ENCODE assay signal across 8 mouse cellular contexts in the genomic region with DNA sequence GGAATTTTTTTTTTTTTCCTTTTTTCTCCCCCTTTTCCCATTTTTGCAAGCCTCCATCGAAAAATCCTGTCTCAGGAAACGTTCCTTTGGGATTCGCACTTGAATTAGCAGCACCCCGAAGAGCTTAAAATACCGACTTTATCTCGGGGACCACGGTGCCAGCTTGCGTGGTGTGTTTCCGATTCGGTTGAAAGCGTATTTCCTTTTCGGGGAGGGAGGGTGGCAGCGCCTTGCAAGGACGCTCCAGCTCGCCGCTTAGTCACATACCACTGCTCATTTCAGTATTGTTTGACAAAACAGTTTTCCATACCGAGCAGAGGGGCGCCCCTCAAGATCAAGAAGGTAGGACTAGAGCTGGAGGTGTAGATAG. TPM values are rescaled to one million over a fixed set of nuclear protein-coding genes. Genes with fewer than 3 reads are reported as not detected.
A peak's percentile ranks its signal among the peaks of the same experiment; 100 is the strongest.
DNase-seq lines count a peak whose midpoint lies in the region; ATAC-seq and TF ChIP-seq lines count a peak whose summit lies in the region.

No protein-coding gene starts in this region.

- no peak for TF ChIP-seq CTCF in kidney, adult 2 months (conservative IDR thresholded peaks at IDR 0.05; ENCODE audit: insufficient read depth, insufficient read length, low read depth, low read length)
- TF ChIP-seq CTCF in thymus, adult 2 months (IDR thresholded peaks at IDR 0.05; ENCODE audit: borderline replicate concordance, control insufficient read depth, extremely low read depth, insufficient read depth, low read length, poor library complexity): no peak

- peak; percentile 33 for DNase-seq in urinary bladder, adult 2 months (ENCODE audit: low spot score)
- no peak for DNase-seq in urinary bladder, postnatal 10 days (ENCODE audit: low spot score)
- DNase-seq in cerebellum, postnatal 25 days: peak; percentile 64 to 73
- DNase-seq in heart, adult 18-20 months: peak; percentile 71 to 75
- DNase-seq in kidney, adult 2 months: peak; percentile 72
- DNase-seq in thymus, adult 2 months: peak; percentile 66

- under 1% methylated on average over 18 of the region's 18 CpGs for WGBS in kidney, adult 2 months
- WGBS in liver, embryonic 12.5 days (ENCODE audit: insufficient replicate concordance): under 1% methylated on average over 18 of the region's 18 CpGs
- under 1% methylated on average over 18 of the region's 18 CpGs for WGBS in neural tube, embryonic 12.5 days
- WGBS in thymus, adult 2 months: under 1% methylated on average over 18 of the region's 18 CpGs

- no peaks in the 10 kb centered on the region for H3K9me3 ChIP-seq in liver, embryonic 12.5 days (replicated peaks)
- no peaks in the 10 kb centered on the region for H3K9me3 ChIP-seq in neural tube, embryonic 12.5 days

- 0 out of 2 replicates have a peak, but pooled peaks have one; percentile 23 for ATAC-seq in liver, embryonic 12.5 days
- ATAC-seq in neural tube, embryonic 12.5 days (ENCODE audit: low FRiP score, low read depth): no peak

- peak overlapping the region; percentile 79 for H3K4me2 ChIP-seq in liver, embryonic 12.5 days
- peak overlapping the region; percentile 77 for H3K4me2 ChIP-seq in neural tube, embryonic 12.5 days (replicated peaks)

- H3K4me3 ChIP-seq in kidney, adult 2 months (ENCODE audit: insufficient read depth, low read depth, low read length): peak overlapping the region; percentile 78
- H3K4me3 ChIP-seq in liver, embryonic 12.5 days: peak overlapping the region; percentile 95
- H3K4me3 ChIP-seq in neural tube, embryonic 12.5 days: peak overlapping the region; percentile 97
- peak overlapping the region; percentile 81 for H3K4me3 ChIP-seq in thymus, adult 2 months (ENCODE audit: control insufficient read depth, insufficient read depth, low read length)

- no peaks in the 10 kb centered on the region for H3K36me3 ChIP-seq in kidney, adult 2 months (ENCODE audit: control insufficient read depth, insufficient read depth, low read length)
- peaks cover 19% of the 10 kb centered on the region for H3K36me3 ChIP-seq in liver, embryonic 12.5 days
- H3K36me3 ChIP-seq in neural tube, embryonic 12.5 days: no peaks in the 10 kb centered on the region
- no peaks in the 10 kb centered on the region for H3K36me3 ChIP-seq in thymus, adult 2 months (ENCODE audit: control insufficient read depth, insufficient read depth, low read length)

- peak overlapping the region; percentile 98 for H3K9ac ChIP-seq in liver, embryonic 12.5 days
- peak overlapping the region; percentile 85 for H3K9ac ChIP-seq in neural tube, embryonic 12.5 days

- H3K4me1 ChIP-seq in kidney, adult 2 months (ENCODE audit: control insufficient read depth, insufficient read depth, low read length): peaks cover 27% of the 10 kb centered on the region
- peaks cover 61% of the 10 kb centered on the region for H3K4me1 ChIP-seq in liver, embryonic 12.5 days
- H3K4me1 ChIP-seq in neural tube, embryonic 12.5 days: peaks cover 37% of the 10 kb centered on the region
- peaks cover 21% of the 10 kb centered on the region for H3K4me1 ChIP-seq in thymus, adult 2 months (replicated peaks; ENCODE audit: control insufficient read depth, insufficient read depth, low read length)

- no peak for TF ChIP-seq POLR2A in kidney, adult 2 months (IDR thresholded peaks at IDR 0.05; ENCODE audit: low read depth, low read length)
- 0 out of 2 replicates have a peak, but pooled peaks have one; percentile 35 for TF ChIP-seq POLR2A in thymus, adult 2 months (IDR thresholded peaks at IDR 0.05; ENCODE audit: control insufficient read depth, extremely low read depth, insufficient read depth, low read length, poor library complexity)

- H3K27ac ChIP-seq in kidney, adult 2 months (ENCODE audit: insufficient read depth, low read depth, low read length): peak overlapping the region; percentile 94
- peak overlapping the region; percentile 95 for H3K27ac ChIP-seq in liver, embryonic 12.5 days
- 0 out of 2 replicates have a peak overlapping the region, but pooled peaks have one; percentile 92 for H3K27ac ChIP-seq in neural tube, embryonic 12.5 days
- H3K27ac ChIP-seq in thymus, adult 2 months (ENCODE audit: control insufficient read depth, insufficient read depth, low read length): peak overlapping the region; percentile 65

- H3K27me3 ChIP-seq in kidney, adult 2 months (replicated peaks; ENCODE audit: control insufficient read depth, insufficient read depth, low read length): no peaks in the 10 kb centered on the region
- H3K27me3 ChIP-seq in liver, embryonic 12.5 days (replicated peaks): no peaks in the 10 kb centered on the region
- H3K27me3 ChIP-seq in neural tube, embryonic 12.5 days (replicated peaks): peaks cover 7% of the 10 kb centered on the region
- no peaks in the 10 kb centered on the region for H3K27me3 ChIP-seq in thymus, adult 2 months (ENCODE audit: control insufficient read depth, insufficient read depth, low read length)

RNA-seq across cellular contexts. Expression of gene Mapk14, which starts 1.2 kb away (rescaled TPM):
- 97.4 and 97.7 TPM in 2 replicates for polyA plus RNA-seq in urinary bladder, adult 2 months (2012; rRNA removed)
- total RNA-seq in heart, adult 18-20 months (2021): 10 to 100 TPM; 51.3 to 59.4 TPM
- 92.2 and 97.3 TPM in 2 replicates for polyA plus RNA-seq in kidney, adult 2 months (2012; rRNA removed)
- 53.4 and 55.7 TPM in 2 replicates for polyA plus RNA-seq in liver, embryonic 12.5 days (2016; fragmentation: Nextera tagmentation; extraction: Ambion mirVana)
- polyA plus RNA-seq in neural tube, embryonic 12.5 days (2016; fragmentation: Nextera tagmentation; extraction: Ambion mirVana): 40.8 and 42.7 TPM in 2 replicates
- 121 and 131 TPM in 2 replicates for polyA plus RNA-seq in thymus, adult 2 months (2012; rRNA removed)

RNA-seq across cellular contexts. Expression of gene Slc26a8, which starts 2.3 kb away (rescaled TPM):
- polyA plus RNA-seq in urinary bladder, adult 2 months (2012; rRNA removed): 2.9 and 3.1 TPM in 2 replicates
- total RNA-seq in heart, adult 18-20 months (2021): under 1 TPM in 1 of 2 experiments, not detected in 1; 0.39 TPM
- 0.86 and 0.91 TPM in 2 replicates for polyA plus RNA-seq in kidney, adult 2 months (2012; rRNA removed)
- polyA plus RNA-seq in liver, embryonic 12.5 days (2016; fragmentation: Nextera tagmentation; extraction: Ambion mirVana): 0.41 and 0.48 TPM in 2 replicates
- 0.45 and 0.75 TPM in 2 replicates for polyA plus RNA-seq in neural tube, embryonic 12.5 days (2016; fragmentation: Nextera tagmentation; extraction: Ambion mirVana)
- 0.75 and 0.93 TPM in 2 replicates for polyA plus RNA-seq in thymus, adult 2 months (2012; rRNA removed)

RNA-seq across cellular contexts. Expression of gene AC170998.1, which starts 33.6 kb away (rescaled TPM):
- polyA plus RNA-seq in urinary bladder, adult 2 months (2012; rRNA removed): 0.34 and 1.1 TPM in 2 replicates
- under 1 TPM in 1 of 2 experiments, not detected in 1; 0.67 TPM for total RNA-seq in heart, adult 18-20 months (2021)
- polyA plus RNA-seq in kidney, adult 2 months (2012; rRNA removed): 0.63 and 0.94 TPM in 2 replicates
- polyA plus RNA-seq in liver, embryonic 12.5 days (2016; fragmentation: Nextera tagmentation; extraction: Ambion mirVana): 2.5 and 3.1 TPM in 2 replicates
- polyA plus RNA-seq in neural tube, embryonic 12.5 days (2016; fragmentation: Nextera tagmentation; extraction: Ambion mirVana): 2.6 and 3.3 TPM in 2 replicates
- 0.59 and 0.65 TPM in 2 replicates for polyA plus RNA-seq in thymus, adult 2 months (2012; rRNA removed)
